Mouse (Mus musculus): ENCODE measurements around the gene Dytn.
"Not testable (repeated sequence)": the region's sequence is repeated elsewhere in the genome, so short reads cannot be mapped to it uniquely, and the experiment has no call there.

Gene Dytn

GRCm38 (mm10) chr1:63686827-63687226, at the start of gene Dytn:
TSS of gene Dytn (minus strand) at chr1:63686927.
- DNase-seq (ENCODE audit: low spot score), result no peak

- peak; percentile 80 for DNase-seq (ENCODE audit: low spot score)
Observed at GRCm38 (mm10) chr1:63730240-63730771, 43.6 kb upstream of the Dytn start, which contains the start of the genes Mdh1b and Fastkd2. TSS of gene Mdh1b (minus strand) at chr1:63730318. TSS of gene Fastkd2 (plus strand) at chr1:63730614.

- no peak for DNase-seq (ENCODE audit: low spot score)
Observed at GRCm38 (mm10) chr1:63729796-63730195, 43.1 kb upstream of the Dytn start.

GRCm38 (mm10) chr1:63720161-63720560, 33.4 kb upstream of the Dytn start:
- no peak for DNase-seq (ENCODE audit: low spot score)

- DNase-seq (ENCODE audit: low spot score), result no peak
Observed at GRCm38 (mm10) chr1:63708876-63709275, 22.1 kb upstream of the Dytn start.

- no peak for DNase-seq (ENCODE audit: low spot score)
Observed at GRCm38 (mm10) chr1:63705733-63706132, 19.0 kb upstream of the Dytn start.

- no peak for DNase-seq (ENCODE audit: low spot score)
Observed at GRCm38 (mm10) chr1:63696861-63697260, 10.1 kb upstream of the Dytn start.

GRCm38 (mm10) chr1:63675975-63676374, 10.8 kb downstream of the Dytn start:
- DNase-seq (ENCODE audit: low spot score), result no peak

GRCm38 (mm10) chr1:63668852-63669160, 17.9 kb downstream of the Dytn start:
- no peak for DNase-seq (ENCODE audit: low spot score)

GRCm38 (mm10) chr1:63667949-63668851, 18.5 kb downstream of the Dytn start:
- no peak for DNase-seq (ENCODE audit: low spot score)

GRCm38 (mm10) chr1:63667201-63667948, 19.4 kb downstream of the Dytn start:
- DNase-seq (ENCODE audit: low spot score), result no peak

- DNase-seq (ENCODE audit: low spot score), result no peak
Observed at GRCm38 (mm10) chr1:63666089-63666488, 20.6 kb downstream of the Dytn start.

GRCm38 (mm10) chr1:63659591-63659990, 27.1 kb downstream of the Dytn start:
- no peak for DNase-seq (ENCODE audit: low spot score)

- DNase-seq (ENCODE audit: low spot score), result peak; percentile 57
Observed at GRCm38 (mm10) chr1:63658016-63658415, 28.7 kb downstream of the Dytn start.

- no peak for DNase-seq (ENCODE audit: low spot score)
Observed at GRCm38 (mm10) chr1:63639921-63640320, 46.8 kb downstream of the Dytn start.

- not testable (repeated sequence) for DNase-seq (ENCODE audit: low spot score)
Observed at GRCm38 (mm10) chr1:63630390-63630789, 56.3 kb downstream of the Dytn start.

- no peak for DNase-seq (ENCODE audit: low spot score)
Observed at GRCm38 (mm10) chr1:63628211-63628610, 58.5 kb downstream of the Dytn start.

GRCm38 (mm10) chr1:63615668-63616067, 71.1 kb downstream of the Dytn start, which contains the start of gene Gm39653:
TSS of gene Gm39653 (plus strand) at chr1:63615968.
- DNase-seq (ENCODE audit: low spot score), result no peak

- DNase-seq (ENCODE audit: low spot score), result peak; percentile 59
Observed at GRCm38 (mm10) chr1:63614594-63614993, 72.1 kb downstream of the Dytn start.

- DNase-seq (ENCODE audit: low spot score), result no peak
Observed at GRCm38 (mm10) chr1:63609613-63610012, 77.1 kb downstream of the Dytn start.

- DNase-seq (ENCODE audit: low spot score), result no peak
Observed at GRCm38 (mm10) chr1:63603870-63604500, 82.7 kb downstream of the Dytn start.

GRCm38 (mm10) chr1:63586869-63587268, 99.9 kb downstream of the Dytn start:
- DNase-seq (ENCODE audit: low spot score), result no peak
